In genomic region chr10:59378728-59379127, GRCm38 (mm10) we compare ENCODE assay signal across 20 mouse cellular contexts. TPM values are rescaled to one million over a fixed set of nuclear protein-coding genes. Genes with fewer than 3 reads are reported as not detected.
DNase-seq lines count a peak whose midpoint lies in the region; ATAC-seq and TF ChIP-seq lines count a peak whose summit lies in the region.
"Had no signal": no experiment of that assay in that cellular context is flagged by ENCODE, and none has a peak within 500 bp of the region (broad histone marks: within the 10 kb centered on the region; RNA-seq: fewer than 3 reads in every experiment).

No protein-coding gene starts in this region.

- no peak overlapping the region for H3K9ac ChIP-seq in heart, postnatal 0 days (replicated peaks; ENCODE audit: low read depth, low read length)
- H3K9ac ChIP-seq in midbrain, postnatal 0 days (replicated peaks; ENCODE audit: low read length, poor library complexity, severe bottlenecking), result no peak overlapping the region
- no peak overlapping the region for H3K9ac ChIP-seq in midbrain, embryonic 11.5 days (ENCODE audit: low read length)
- no peak overlapping the region for H3K9ac ChIP-seq in forebrain, embryonic 13.5 days
- H3K9ac ChIP-seq: embryonic facial prominence, embryonic 12.5 days; midbrain, embryonic 12.5 days had no signal

- H3K27ac ChIP-seq in heart, postnatal 0 days (ENCODE audit: low read depth), result no peak overlapping the region
- no peak overlapping the region for H3K27ac ChIP-seq in midbrain, postnatal 0 days (ENCODE audit: low read depth, low read length)
- H3K27ac ChIP-seq in midbrain, embryonic 11.5 days (ENCODE audit: low read depth, low read length), result no peak overlapping the region
- H3K27ac ChIP-seq in small intestine, adult 2 months (ENCODE audit: insufficient read depth, low read depth, low read length), result no peak overlapping the region
- no peak overlapping the region for H3K27ac ChIP-seq in forebrain, embryonic 13.5 days
- H3K27ac ChIP-seq: embryonic facial prominence, embryonic 12.5 days; hindbrain, embryonic 10.5 days; midbrain, embryonic 12.5 days had no signal

- TF ChIP-seq CTCF in heart, postnatal 0 days (IDR thresholded peaks at IDR 0.05; ENCODE audit: low read depth), result peak; percentile 18; the same call in 1 of the 2 replicates
- TF ChIP-seq CTCF in midbrain, postnatal 0 days (IDR thresholded peaks at IDR 0.05), result peak; percentile 30; the same call in 1 of the 2 replicates
- peak; percentile 51 for TF ChIP-seq CTCF in Patski (IDR thresholded peaks at IDR 0.05)
- peak; percentile 27; the same call in 1 of the 2 replicates for TF ChIP-seq CTCF in small intestine, adult 2 months (IDR thresholded peaks at IDR 0.05; ENCODE audit: extremely low read depth, insufficient read length, insufficient replicate concordance, low read depth, low read length)

- TF ChIP-seq EP300 in heart, postnatal 0 days (IDR thresholded peaks at IDR 0.05; ENCODE audit: low read depth), result no peak

- H3K4me1 ChIP-seq in heart, postnatal 0 days (ENCODE audit: control insufficient read depth, insufficient read depth), result no peaks in the 10 kb centered on the region
- no peaks in the 10 kb centered on the region for H3K4me1 ChIP-seq in midbrain, postnatal 0 days (ENCODE audit: insufficient read depth, low read length)
- H3K4me1 ChIP-seq in midbrain, embryonic 11.5 days (ENCODE audit: control insufficient read depth, insufficient read depth, low read length), result no peaks in the 10 kb centered on the region
- H3K4me1 ChIP-seq in small intestine, adult 2 months (ENCODE audit: control insufficient read depth, insufficient read depth, insufficient read length, low read length), result no peaks in the 10 kb centered on the region; the same call in 1 of the 2 replicates
- no peaks in the 10 kb centered on the region for H3K4me1 ChIP-seq in forebrain, embryonic 13.5 days
- H3K4me1 ChIP-seq: embryonic facial prominence, embryonic 12.5 days; hindbrain, embryonic 10.5 days; midbrain, embryonic 12.5 days had no signal

- no peak overlapping the region for H3K4me3 ChIP-seq in heart, postnatal 0 days (ENCODE audit: low read depth, low read length)
- H3K4me3 ChIP-seq in midbrain, postnatal 0 days (ENCODE audit: low read depth, low read length), result no peak overlapping the region
- no peak overlapping the region for H3K4me3 ChIP-seq in midbrain, embryonic 11.5 days (ENCODE audit: low read depth, low read length)
- no peak overlapping the region for H3K4me3 ChIP-seq in small intestine, adult 2 months (ENCODE audit: low read depth, low read length)
- H3K4me3 ChIP-seq in forebrain, embryonic 13.5 days, result no peak overlapping the region
- H3K4me3 ChIP-seq: embryonic facial prominence, embryonic 12.5 days; hindbrain, embryonic 10.5 days; midbrain, embryonic 12.5 days had no signal

- H3K9me3 ChIP-seq in heart, postnatal 0 days (replicated peaks; ENCODE audit: control insufficient read depth, low read length), result no peaks in the 10 kb centered on the region
- no peaks in the 10 kb centered on the region for H3K9me3 ChIP-seq in midbrain, postnatal 0 days (ENCODE audit: low read length)
- no peaks in the 10 kb centered on the region for H3K9me3 ChIP-seq in midbrain, embryonic 11.5 days (ENCODE audit: control insufficient read depth, low read length)
- no peaks in the 10 kb centered on the region for H3K9me3 ChIP-seq in forebrain, embryonic 13.5 days (replicated peaks)
- H3K9me3 ChIP-seq: hindbrain, embryonic 10.5 days; midbrain, embryonic 12.5 days had no signal

- H3K4me2 ChIP-seq in heart, postnatal 0 days (ENCODE audit: low read depth, low read length), result no peak overlapping the region
- no peak overlapping the region for H3K4me2 ChIP-seq in midbrain, postnatal 0 days (ENCODE audit: low read depth, low read length, poor library complexity, severe bottlenecking)
- H3K4me2 ChIP-seq in midbrain, embryonic 11.5 days, result no peak overlapping the region
- no peak overlapping the region for H3K4me2 ChIP-seq in forebrain, embryonic 13.5 days
- H3K4me2 ChIP-seq: embryonic facial prominence, embryonic 12.5 days; heart, embryonic 11.5 days; midbrain, embryonic 12.5 days had no signal

- CTCF ChIA-PET in Patski (lab: Charles Lee), result interaction anchor here (1.4 kb wide), 1 partner anchor 11 kb away, joined by 4 read pairs; no protein-coding TSS in a partner anchor

- in situ Hi-C loops in Patski (cut with MboI; ENCODE audit: low pct_unique_long_range_greater_than_20kb), result no loop called here

- POLR2A ChIA-PET in Patski (lab: Charles Lee), result interaction anchor here (0.7 to 1.6 kb wide), 2 partner anchors 10 to 176 kb away, joined by 3 to 5 read pairs; no protein-coding TSS in a partner anchor

- ATAC-seq in heart, postnatal 0 days (ENCODE audit: insufficient read depth, low read depth), result no peak
- no peak for ATAC-seq in midbrain, postnatal 0 days (ENCODE audit: low FRiP score)
- ATAC-seq in midbrain, embryonic 11.5 days (ENCODE audit: low FRiP score), result no peak
- no peak for ATAC-seq in Patski
- ATAC-seq in forebrain, embryonic 13.5 days, result no peak

- 94% methylated on average over 4 of the region's 4 CpGs for WGBS in heart, postnatal 0 days
- 94% methylated on average over 4 of the region's 4 CpGs for WGBS in midbrain, postnatal 0 days
- WGBS in midbrain, embryonic 11.5 days, result 94% methylated on average over 4 of the region's 4 CpGs
- 93% methylated on average over 4 of the region's 4 CpGs for WGBS in small intestine, adult 2 months
- 95% methylated on average over 4 of the region's 4 CpGs for WGBS in forebrain, embryonic 13.5 days

- TF ChIP-seq POLR2A in small intestine, adult 2 months (IDR thresholded peaks at IDR 0.05; ENCODE audit: low read depth, low read length), result no peak

- no peak for DNase-seq in heart, postnatal 0 days (ENCODE audit: low spot score)
- DNase-seq in heart, adult 18-20 months, result no peak
- DNase-seq in midbrain, postnatal 0 days (ENCODE audit: low spot score), result no peak
- no peak for DNase-seq in midbrain, embryonic 11.5 days (ENCODE audit: low spot score, missing footprints)
- no peak for DNase-seq in Patski (ENCODE audit: low read depth, low spot score)
- DNase-seq in cerebellum, adult 9-11 months, result no peak
- DNase-seq: cerebellum, adult 9-10 months; kidney, adult 11 months; left cerebral cortex, postnatal 4 days; lung, postnatal 10 days had no signal

- no peaks in the 10 kb centered on the region for H3K27me3 ChIP-seq in heart, postnatal 0 days (ENCODE audit: control insufficient read depth, insufficient read depth, low read length)
- H3K27me3 ChIP-seq in midbrain, postnatal 0 days (ENCODE audit: insufficient read depth, low read length), result no peaks in the 10 kb centered on the region
- no peaks in the 10 kb centered on the region for H3K27me3 ChIP-seq in midbrain, embryonic 11.5 days (ENCODE audit: control insufficient read depth, insufficient read depth, low read length)
- H3K27me3 ChIP-seq in Patski, result no peaks in the 10 kb centered on the region
- H3K27me3 ChIP-seq in small intestine, adult 2 months (ENCODE audit: control insufficient read depth, insufficient read depth, low read length), result no peaks in the 10 kb centered on the region
- H3K27me3 ChIP-seq in forebrain, embryonic 13.5 days, result no peaks in the 10 kb centered on the region
- H3K27me3 ChIP-seq: embryonic facial prominence, embryonic 12.5 days; midbrain, embryonic 12.5 days had no signal

- H3K36me3 ChIP-seq in heart, postnatal 0 days (replicated peaks; ENCODE audit: control insufficient read depth, insufficient read depth, low read length), result peaks cover 15% of the 10 kb centered on the region
- H3K36me3 ChIP-seq in midbrain, postnatal 0 days (ENCODE audit: insufficient read depth, low read length), result peaks cover 4% of the 10 kb centered on the region; the same call in 1 of the 2 replicates
- H3K36me3 ChIP-seq in midbrain, embryonic 11.5 days (ENCODE audit: control insufficient read depth, insufficient read depth, low read length), result no peaks in the 10 kb centered on the region
- no peaks in the 10 kb centered on the region for H3K36me3 ChIP-seq in small intestine, adult 2 months (ENCODE audit: control insufficient read depth, insufficient read depth, low read length)
- H3K36me3 ChIP-seq in forebrain, embryonic 13.5 days (ENCODE audit: poor library complexity, severe bottlenecking), result 0 out of 2 replicates have a peak, but pooled peaks cover 14% of the 10 kb centered on the region

RNA-seq across cellular contexts. Expression of gene Gm10273, which starts 16.7 kb away (rescaled TPM):
- 11.7 and 19.2 TPM in 2 replicates for total RNA-seq in heart, postnatal 0 days (2014; rRNA removed; ENCODE audit: low replicate concordance)
- polyA plus RNA-seq in heart, postnatal 0 days (2015; fragmentation: Nextera tagmentation; extraction: Ambion mirVana), result 9.5 and 11.8 TPM in 2 replicates
- total RNA-seq in heart, adult 18-20 months (2021), result 100 to 1,000 TPM; 149 to 195 TPM
- 4.3 and 6.9 TPM in 2 replicates for total RNA-seq in midbrain, postnatal 0 days (2014; rRNA removed)
- 5.9 and 7.7 TPM in 2 replicates for polyA plus RNA-seq in midbrain, postnatal 0 days (2015; fragmentation: Nextera tagmentation; extraction: Ambion mirVana)
- 2.4 and 3.3 TPM in 2 replicates for polyA plus RNA-seq in midbrain, embryonic 11.5 days (2014; fragmentation: Nextera tagmentation; extraction: Ambion mirVana)
- 0.96 TPM for polyA plus RNA-seq in Patski (2021)
- 0.38 and 1.1 TPM in 2 replicates for polyA plus RNA-seq in small intestine, adult 2 months (2012; rRNA removed)
- polyA plus RNA-seq in forebrain, embryonic 13.5 days (2015; fragmentation: Nextera tagmentation; extraction: Ambion mirVana), result 1.8 and 7.4 TPM in 2 replicates

RNA-seq across cellular contexts. Expression of gene Pla2g12b, which starts 24.7 kb away (rescaled TPM):
- not detected in 2 replicates for total RNA-seq in heart, postnatal 0 days (2014; rRNA removed; ENCODE audit: low replicate concordance)
- 0.20 and 0.29 TPM in 2 replicates for polyA plus RNA-seq in heart, postnatal 0 days (2015; fragmentation: Nextera tagmentation; extraction: Ambion mirVana)
- not detected for total RNA-seq in heart, adult 18-20 months (2021)
- not detected in 2 replicates for total RNA-seq in midbrain, postnatal 0 days (2014; rRNA removed)
- not detected in 2 replicates for polyA plus RNA-seq in midbrain, postnatal 0 days (2015; fragmentation: Nextera tagmentation; extraction: Ambion mirVana)
- 0.21 TPM in 1 of 2 replicates, not detected in the other for polyA plus RNA-seq in midbrain, embryonic 11.5 days (2014; fragmentation: Nextera tagmentation; extraction: Ambion mirVana)
- not detected for polyA plus RNA-seq in Patski (2021)
- polyA plus RNA-seq in small intestine, adult 2 months (2012; rRNA removed), result 31.3 and 92.7 TPM in 2 replicates
- not detected in 2 replicates for polyA plus RNA-seq in forebrain, embryonic 13.5 days (2015; fragmentation: Nextera tagmentation; extraction: Ambion mirVana)
- total RNA-seq: left cerebral cortex, postnatal 4 days had no signal
- polyA plus RNA-seq: brain, embryonic 14.5 days; embryonic facial prominence, embryonic 12.5 days; forebrain, embryonic 11.5 days; hindbrain, embryonic 10.5 days; midbrain, embryonic 12.5 days; spleen, adult 2 months; thymus, postnatal 0 days had no signal

RNA-seq across cellular contexts. Expression of gene P4ha1, which starts 55.6 kb away (rescaled TPM):
- total RNA-seq in heart, postnatal 0 days (2014; rRNA removed; ENCODE audit: low replicate concordance), result 26.0 and 28.4 TPM in 2 replicates
- polyA plus RNA-seq in heart, postnatal 0 days (2015; fragmentation: Nextera tagmentation; extraction: Ambion mirVana), result 13.8 and 18.7 TPM in 2 replicates
- 10 to 100 TPM; 49.0 to 79.8 TPM for total RNA-seq in heart, adult 18-20 months (2021)
- 21.3 and 25.9 TPM in 2 replicates for total RNA-seq in midbrain, postnatal 0 days (2014; rRNA removed)
- 12.8 and 14.2 TPM in 2 replicates for polyA plus RNA-seq in midbrain, postnatal 0 days (2015; fragmentation: Nextera tagmentation; extraction: Ambion mirVana)
- polyA plus RNA-seq in midbrain, embryonic 11.5 days (2014; fragmentation: Nextera tagmentation; extraction: Ambion mirVana), result 41.9 and 45.9 TPM in 2 replicates
- polyA plus RNA-seq in Patski (2021), result 174 TPM
- polyA plus RNA-seq in small intestine, adult 2 months (2012; rRNA removed), result 1.2 and 1.7 TPM in 2 replicates
- 25.9 and 26.9 TPM in 2 replicates for polyA plus RNA-seq in forebrain, embryonic 13.5 days (2015; fragmentation: Nextera tagmentation; extraction: Ambion mirVana)

Comparison
In these comparisons a context has a peak if more than half of its experiments do, and no peak if none do; other contexts are left out.
1. RNA of gene Pla2g12b, which starts 24.7 kb away (polyA plus RNA-seq): 31.3 to 92.7 TPM in small intestine, adult 2 months; 0.20 to 0.29 TPM in heart, postnatal 0 days, not detected in forebrain, embryonic 13.5 days, not detected in midbrain, postnatal 0 days, 0.21 TPM in midbrain, embryonic 11.5 days and not detected in Patski (single experiment); every median in the first group is over 10 times any median in the second.
2. Peak in every context shown above with its lines, with median percentiles within 50 percentile points of each other: CTCF ChIP-seq.